Mouse (Mus musculus): ENCODE data around the gene Smim12.

Gene Smim12

GRCm38 (mm10) chr4:127243552-127243951 lies at the start of gene Smim12:
TSS of gene Smim12 (plus strand) at chr4:127243784.
- DNase-seq (ENCODE audit: low spot score) = peak; percentile 99

- DNase-seq (ENCODE audit: low spot score) = no peak
These were observed 48.9 kb upstream of the Smim12 start for GRCm38 (mm10) chr4:127194477-127195269.

- DNase-seq (ENCODE audit: low spot score) = no peak
These were observed 45.0 kb upstream of the Smim12 start for GRCm38 (mm10) chr4:127198609-127199008.

GRCm38 (mm10) chr4:127199406-127199805 lies 44.2 kb upstream of the Smim12 start:
- no peak for DNase-seq (ENCODE audit: low spot score)

- DNase-seq (ENCODE audit: low spot score) = no peak
These were observed 43.3 kb upstream of the Smim12 start for GRCm38 (mm10) chr4:127200164-127200722.

GRCm38 (mm10) chr4:127200769-127201617 lies 42.6 kb upstream of the Smim12 start:
- no peak for DNase-seq (ENCODE audit: low spot score)

GRCm38 (mm10) chr4:127203081-127203480 lies 40.5 kb upstream of the Smim12 start:
- DNase-seq (ENCODE audit: low spot score) = no peak

- no peak for DNase-seq (ENCODE audit: low spot score)
These were observed 32.3 kb upstream of the Smim12 start for GRCm38 (mm10) chr4:127211318-127211717.

GRCm38 (mm10) chr4:127214510-127214909 lies 29.1 kb upstream of the Smim12 start:
- DNase-seq (ENCODE audit: low spot score) = no peak

GRCm38 (mm10) chr4:127215103-127215502 lies 28.5 kb upstream of the Smim12 start:
- no peak for DNase-seq (ENCODE audit: low spot score)

- no peak for DNase-seq (ENCODE audit: low spot score)
These were observed 27.8 kb upstream of the Smim12 start for GRCm38 (mm10) chr4:127215799-127216198.

GRCm38 (mm10) chr4:127216251-127216651 lies 27.3 kb upstream of the Smim12 start:
- no peak for DNase-seq (ENCODE audit: low spot score)

- no peak for DNase-seq (ENCODE audit: low spot score)
These were observed 26.5 kb upstream of the Smim12 start for GRCm38 (mm10) chr4:127217048-127217447.

- DNase-seq (ENCODE audit: low spot score) = no peak
These were observed 20.3 kb upstream of the Smim12 start for GRCm38 (mm10) chr4:127223291-127223690.

GRCm38 (mm10) chr4:127223755-127224154 lies 19.8 kb upstream of the Smim12 start:
- DNase-seq (ENCODE audit: low spot score) = no peak

GRCm38 (mm10) chr4:127224444-127225100 lies 19.0 kb upstream of the Smim12 start:
- DNase-seq (ENCODE audit: low spot score) = no peak

- DNase-seq (ENCODE audit: low spot score) = no peak
These were observed 17.5 kb upstream of the Smim12 start for GRCm38 (mm10) chr4:127226067-127226466.

GRCm38 (mm10) chr4:127227051-127227673 lies 16.4 kb upstream of the Smim12 start:
- no peak for DNase-seq (ENCODE audit: low spot score)

GRCm38 (mm10) chr4:127232028-127232427 lies 11.6 kb upstream of the Smim12 start:
- DNase-seq (ENCODE audit: low spot score) = no peak

GRCm38 (mm10) chr4:127232551-127232950 lies 11.0 kb upstream of the Smim12 start:
- DNase-seq (ENCODE audit: low spot score) = no peak

GRCm38 (mm10) chr4:127233416-127234125 lies 10.0 kb upstream of the Smim12 start:
- DNase-seq (ENCODE audit: low spot score) = no peak

Measured in ovary, postnatal 10 days (tissue).